Mouse (Mus musculus): ENCODE measurements at regions not wholly inside any gene's neighbourhood (a gene's known extent, or its start where the extent isn't known, plus 50 kb on each side); places are given as distances from the start of the nearest gene placed in this dataset.

- H3K36me3 ChIP-seq (ENCODE audit: control insufficient read depth, insufficient read depth, low read length) = no peaks in the 10 kb centered on the region
- no peaks in the 10 kb centered on the region; the same call in 1 of the 2 replicates for H3K4me1 ChIP-seq (ENCODE audit: control insufficient read depth, insufficient read depth, low read length)
- no peaks in the 10 kb centered on the region for H3K9me3 ChIP-seq (ENCODE audit: control insufficient read depth, low read length)
- no peak overlapping the region for H3K4me3 ChIP-seq (replicated peaks; ENCODE audit: low read depth, low read length)
- ATAC-seq (ENCODE audit: low FRiP score, low TSS enrichment) (no peak), DNase-seq (no peak)
- H3K9ac ChIP-seq (replicated peaks; ENCODE audit: low read length) = no peak overlapping the region
- no peak overlapping the region for H3K27ac ChIP-seq (replicated peaks; ENCODE audit: low read depth, low read length)
- WGBS = 27% methylated on average over 9 of the region's 9 CpGs
- no peak overlapping the region for H3K4me2 ChIP-seq (ENCODE audit: low read length)
- H3K27me3 ChIP-seq (ENCODE audit: control insufficient read depth, insufficient read depth, low read length) = no peaks in the 10 kb centered on the region
Measured at GRCm38 (mm10) chr4:87718166-87718805, 314.9 kb downstream of the Mllt3 start.

GRCm38 (mm10) chr4:87715212-87715933 lies 317.8 kb downstream of the Mllt3 start:
- Histone ChIP-seq H3K9me3 (ENCODE audit: control insufficient read depth, low read length) (no peaks in the 10 kb centered on the region), H3K9ac (replicated peaks; ENCODE audit: low read length) (no peak overlapping the region), H3K27me3 (ENCODE audit: control insufficient read depth, insufficient read depth, low read length) (no peaks in the 10 kb centered on the region), H3K4me3 (replicated peaks; ENCODE audit: low read depth, low read length) (no peak overlapping the region), H3K27ac (replicated peaks; ENCODE audit: low read depth, low read length) (no peak overlapping the region), H3K4me2 (ENCODE audit: low read length) (no peak overlapping the region), H3K4me1 (ENCODE audit: control insufficient read depth, insufficient read depth, low read length) (no peaks in the 10 kb centered on the region), H3K36me3 (ENCODE audit: control insufficient read depth, insufficient read depth, low read length) (no peaks in the 10 kb centered on the region)
- ATAC-seq (ENCODE audit: low FRiP score, low TSS enrichment) (no peak), DNase-seq (no peak)
- whole genome bisulfite sequencing = 51% methylated on average over 11 of the region's 11 CpGs

GRCm38 (mm10) chr4:87712691-87713090 lies 320.5 kb downstream of the Mllt3 start:
- H3K4me2 ChIP-seq (ENCODE audit: low read length) = no peak overlapping the region
- DNase-seq = no peak
- no peaks in the 10 kb centered on the region; the same call in 1 of the 2 replicates for H3K4me1 ChIP-seq (ENCODE audit: control insufficient read depth, insufficient read depth, low read length)
- H3K36me3 ChIP-seq (ENCODE audit: control insufficient read depth, insufficient read depth, low read length) = no peaks in the 10 kb centered on the region
- ATAC-seq (ENCODE audit: low FRiP score, low TSS enrichment) = no peak
- no peaks in the 10 kb centered on the region for H3K9me3 ChIP-seq (ENCODE audit: control insufficient read depth, low read length)
- H3K4me3 ChIP-seq (replicated peaks; ENCODE audit: low read depth, low read length) = no peak overlapping the region
- 79% methylated on average over 2 of the region's 2 CpGs for WGBS
- no peaks in the 10 kb centered on the region for H3K27me3 ChIP-seq (ENCODE audit: control insufficient read depth, insufficient read depth, low read length)
- H3K9ac ChIP-seq (replicated peaks; ENCODE audit: low read length) = no peak overlapping the region
- H3K27ac ChIP-seq (replicated peaks; ENCODE audit: low read depth, low read length) = no peak overlapping the region

- 93% methylated on average over 3 of the region's 3 CpGs for WGBS
- Histone ChIP-seq H3K9ac (replicated peaks; ENCODE audit: low read length) (no peak overlapping the region), H3K36me3 (ENCODE audit: control insufficient read depth, insufficient read depth, low read length) (no peaks in the 10 kb centered on the region), H3K27me3 (ENCODE audit: control insufficient read depth, insufficient read depth, low read length) (no peaks in the 10 kb centered on the region), H3K27ac (replicated peaks; ENCODE audit: low read depth, low read length) (no peak overlapping the region), H3K4me2 (ENCODE audit: low read length) (no peak overlapping the region), H3K9me3 (ENCODE audit: control insufficient read depth, low read length) (no peaks in the 10 kb centered on the region), H3K4me3 (replicated peaks; ENCODE audit: low read depth, low read length) (no peak overlapping the region), H3K4me1 (ENCODE audit: control insufficient read depth, insufficient read depth, low read length) (no peaks in the 10 kb centered on the region; the same call in 1 of the 2 replicates)
- ATAC-seq (ENCODE audit: low FRiP score, low TSS enrichment) (no peak), DNase-seq (no peak)
Measured at GRCm38 (mm10) chr4:87712286-87712685, 320.9 kb downstream of the Mllt3 start.

DNA sequence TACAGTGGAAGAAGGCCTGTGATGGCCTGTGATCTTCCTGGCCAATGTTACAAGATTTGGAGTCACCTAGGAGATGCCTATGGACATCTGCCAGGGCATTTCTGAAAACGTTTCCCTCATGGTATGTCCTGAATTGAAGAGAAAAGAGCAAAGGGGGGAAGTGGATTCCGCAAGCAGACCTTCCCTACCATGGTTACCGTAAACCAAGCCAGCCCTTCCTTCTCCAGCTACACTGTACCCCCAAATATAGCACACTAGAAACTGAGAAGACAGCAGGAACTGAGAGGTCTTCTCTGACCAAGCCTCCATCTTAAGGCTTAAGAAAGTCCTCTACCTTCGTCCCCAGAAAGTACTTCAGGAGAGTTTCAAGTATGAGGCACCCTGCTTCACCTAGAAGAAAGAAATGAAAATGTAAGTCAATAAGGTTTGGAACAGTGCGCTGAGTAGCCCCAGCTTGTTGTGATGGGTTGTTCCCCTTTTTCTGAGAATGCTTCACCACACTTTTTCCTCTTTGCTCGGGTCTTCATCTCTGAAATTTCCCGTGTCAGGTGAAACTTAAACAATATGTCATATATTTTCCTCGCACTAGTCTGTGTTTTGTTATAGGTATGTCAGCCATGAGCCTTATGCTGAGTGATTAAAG lies 321.9 kb downstream of the Mllt3 start:
- DNase-seq = no peak
- Histone ChIP-seq H3K4me2 (ENCODE audit: low read length) (no peak overlapping the region), H3K36me3 (ENCODE audit: control insufficient read depth, insufficient read depth, low read length) (no peaks in the 10 kb centered on the region), H3K9ac (replicated peaks; ENCODE audit: low read length) (no peak overlapping the region), H3K27ac (replicated peaks; ENCODE audit: low read depth, low read length) (no peak overlapping the region), H3K4me3 (replicated peaks; ENCODE audit: low read depth, low read length) (no peak overlapping the region), H3K9me3 (ENCODE audit: control insufficient read depth, low read length) (no peaks in the 10 kb centered on the region), H3K27me3 (ENCODE audit: control insufficient read depth, insufficient read depth, low read length) (no peaks in the 10 kb centered on the region), H3K4me1 (ENCODE audit: control insufficient read depth, insufficient read depth, low read length) (no peaks in the 10 kb centered on the region; the same call in 1 of the 2 replicates)
- WGBS = 94% methylated on average over 8 of the region's 8 CpGs
- no peak for ATAC-seq (ENCODE audit: low FRiP score, low TSS enrichment)

- Histone ChIP-seq H3K27me3 (ENCODE audit: control insufficient read depth, insufficient read depth, low read length) (no peaks in the 10 kb centered on the region), H3K9ac (replicated peaks; ENCODE audit: low read length) (no peak overlapping the region), H3K4me1 (ENCODE audit: control insufficient read depth, insufficient read depth, low read length) (no peaks in the 10 kb centered on the region; the same call in 1 of the 2 replicates), H3K9me3 (ENCODE audit: control insufficient read depth, low read length) (no peaks in the 10 kb centered on the region), H3K27ac (replicated peaks; ENCODE audit: low read depth, low read length) (no peak overlapping the region), H3K36me3 (ENCODE audit: control insufficient read depth, insufficient read depth, low read length) (no peaks in the 10 kb centered on the region), H3K4me2 (ENCODE audit: low read length) (no peak overlapping the region), H3K4me3 (replicated peaks; ENCODE audit: low read depth, low read length) (no peak overlapping the region)
- no peak for DNase-seq
- 17% methylated on average over 5 of the region's 5 CpGs for WGBS
- no peak for ATAC-seq (ENCODE audit: low FRiP score, low TSS enrichment)
Measured at GRCm38 (mm10) chr4:87708981-87709645, 324.1 kb downstream of the Mllt3 start.

DNA sequence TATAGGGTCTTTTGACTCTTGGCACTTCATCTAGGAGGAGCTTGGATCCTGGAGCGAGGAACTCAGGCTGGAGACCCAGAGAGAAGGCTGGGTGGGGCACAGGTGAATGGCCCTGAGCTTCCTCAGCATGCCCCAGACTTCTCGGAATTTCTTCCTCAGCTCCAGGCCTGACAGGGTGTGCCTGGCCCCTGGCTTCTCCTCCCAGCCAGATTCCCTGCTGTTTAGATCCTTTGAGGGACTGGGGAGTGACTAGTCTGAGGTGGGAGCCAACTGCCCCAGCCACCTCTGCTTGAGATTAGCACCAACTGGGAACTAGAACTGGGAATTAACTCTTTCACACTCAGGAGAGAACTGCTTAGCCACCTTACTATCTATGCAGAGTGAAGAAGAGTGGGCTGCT lies 325.8 kb downstream of the Mllt3 start:
- H3K36me3 ChIP-seq (ENCODE audit: control insufficient read depth, insufficient read depth, low read length) = no peaks in the 10 kb centered on the region
- 50% methylated on average over 2 of the region's 2 CpGs for WGBS

GRCm38 (mm10) chr4:87702834-87703233 lies 330.3 kb downstream of the Mllt3 start:
- Histone ChIP-seq H3K4me3 (replicated peaks; ENCODE audit: low read depth, low read length) (no peak overlapping the region), H3K36me3 (ENCODE audit: control insufficient read depth, insufficient read depth, low read length) (no peaks in the 10 kb centered on the region), H3K4me1 (ENCODE audit: control insufficient read depth, insufficient read depth, low read length) (peaks cover 9% of the 10 kb centered on the region; the same call in 1 of the 2 replicates), H3K27ac (replicated peaks; ENCODE audit: low read depth, low read length) (no peak overlapping the region), H3K4me2 (ENCODE audit: low read length) (no peak overlapping the region), H3K9ac (replicated peaks; ENCODE audit: low read length) (no peak overlapping the region), H3K9me3 (ENCODE audit: control insufficient read depth, low read length) (no peaks in the 10 kb centered on the region), H3K27me3 (ENCODE audit: control insufficient read depth, insufficient read depth, low read length) (no peaks in the 10 kb centered on the region)
- ATAC-seq (ENCODE audit: low FRiP score, low TSS enrichment) = no peak
- no peak for DNase-seq
- 37% methylated on average over 4 of the region's 4 CpGs for WGBS

More for the DNA sequence above, 325.8 kb downstream of the Mllt3 start:
- DNase-seq (no peak), ATAC-seq (ENCODE audit: low FRiP score, low TSS enrichment) (no peak)
- Histone ChIP-seq H3K4me2 (ENCODE audit: low read length) (no peak overlapping the region), H3K27me3 (ENCODE audit: control insufficient read depth, insufficient read depth, low read length) (no peaks in the 10 kb centered on the region), H3K9ac (replicated peaks; ENCODE audit: low read length) (no peak overlapping the region), H3K27ac (replicated peaks; ENCODE audit: low read depth, low read length) (no peak overlapping the region), H3K4me3 (replicated peaks; ENCODE audit: low read depth, low read length) (no peak overlapping the region), H3K4me1 (ENCODE audit: control insufficient read depth, insufficient read depth, low read length) (peaks cover 3% of the 10 kb centered on the region; the same call in 1 of the 2 replicates), H3K9me3 (ENCODE audit: control insufficient read depth, low read length) (no peaks in the 10 kb centered on the region)
